Mouse (Mus musculus) hindlimb bud, embryonic 11.5 days (tissue): ENCODE data around the gene Ngef.

Experiments used
- DNase-seq: peaks from one replicate; pipeline ENCODE4 v3.0.0-alpha.2; 2012; ENCODE audit warnings: low read depth, low spot score; ENCODE audit errors: extremely low spot score

Gene Ngef

DNA sequence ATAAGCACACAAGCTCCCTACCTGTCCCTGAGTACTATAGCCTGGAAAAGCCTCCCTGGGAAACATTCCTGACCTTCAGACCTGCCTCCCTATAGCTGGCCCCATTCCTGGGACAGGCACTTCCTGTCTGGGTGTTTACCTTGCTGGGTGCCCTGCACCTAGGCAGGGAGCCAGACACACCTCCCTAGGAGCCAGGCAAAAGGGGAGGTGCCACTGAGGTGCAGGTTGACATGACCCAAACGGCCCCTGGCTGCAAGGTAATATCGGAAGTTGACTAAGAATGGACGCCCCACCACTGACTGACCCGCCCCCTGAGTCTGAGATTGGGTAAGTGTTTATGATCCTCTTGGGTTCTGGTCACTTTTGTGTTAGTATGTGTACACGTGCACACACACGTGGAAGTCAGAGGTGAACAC, at the start of gene Ngef:
Gene Ngef (minus strand): TSS at position 71 of the 416 bp plus-strand sequence.
- no peak for DNase-seq

DNA sequence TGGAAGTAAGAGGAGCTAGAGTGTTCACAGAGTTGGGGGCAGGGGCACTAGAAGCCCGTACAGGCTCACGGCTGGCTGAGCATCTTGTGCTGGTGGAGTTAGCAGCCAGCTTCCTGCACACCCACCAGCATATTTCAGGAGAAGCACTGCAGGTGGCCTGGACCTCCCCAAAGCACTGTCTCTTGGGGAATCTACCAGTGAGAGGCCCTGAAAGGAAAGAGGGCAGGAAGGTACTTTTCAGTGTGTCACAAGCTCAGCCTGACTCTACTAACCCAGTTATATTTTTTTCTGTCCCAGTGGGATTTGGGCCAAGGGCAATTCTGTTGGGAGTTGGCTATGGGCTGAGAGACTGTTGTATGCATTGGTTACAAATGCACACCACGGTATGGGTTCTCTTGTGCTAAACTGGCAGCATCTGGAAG, 48.2 kb upstream of the Ngef start:
- no peak for DNase-seq

DNA sequence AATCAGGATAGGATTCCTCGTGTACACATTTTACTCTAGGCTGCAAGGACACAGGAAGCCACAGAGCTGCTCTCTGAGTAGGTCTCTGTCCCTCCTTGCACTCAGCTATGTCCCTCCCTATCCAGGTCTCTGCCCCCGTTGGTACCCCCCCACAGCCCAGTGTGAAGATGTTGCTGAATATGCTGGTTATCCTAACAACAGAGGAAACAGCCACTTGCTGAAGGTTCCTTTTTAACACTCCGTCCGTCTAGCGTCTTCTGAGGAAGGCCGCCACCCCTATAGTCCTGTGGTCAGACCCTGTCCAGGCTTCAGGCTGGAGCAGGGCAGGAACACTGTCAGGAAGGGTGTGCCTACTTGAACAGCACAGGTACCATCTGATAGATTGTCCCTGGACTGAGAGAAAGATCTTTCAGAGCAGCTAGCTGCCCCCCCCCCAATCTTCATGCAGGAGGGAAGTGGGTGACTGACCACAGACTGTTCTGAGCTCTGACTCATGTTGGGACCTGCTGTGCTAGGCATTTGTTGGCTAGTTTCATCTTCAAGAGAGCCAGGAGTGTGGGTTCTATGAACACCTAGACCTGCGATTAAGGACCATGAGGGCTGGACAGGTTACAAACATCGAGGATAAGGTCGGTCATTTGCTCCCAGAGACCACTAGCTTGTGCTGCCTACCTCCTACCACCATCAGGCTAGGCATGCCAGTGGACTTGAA, 47.6 kb upstream of the Ngef start:
- DNase-seq = no peak

DNA sequence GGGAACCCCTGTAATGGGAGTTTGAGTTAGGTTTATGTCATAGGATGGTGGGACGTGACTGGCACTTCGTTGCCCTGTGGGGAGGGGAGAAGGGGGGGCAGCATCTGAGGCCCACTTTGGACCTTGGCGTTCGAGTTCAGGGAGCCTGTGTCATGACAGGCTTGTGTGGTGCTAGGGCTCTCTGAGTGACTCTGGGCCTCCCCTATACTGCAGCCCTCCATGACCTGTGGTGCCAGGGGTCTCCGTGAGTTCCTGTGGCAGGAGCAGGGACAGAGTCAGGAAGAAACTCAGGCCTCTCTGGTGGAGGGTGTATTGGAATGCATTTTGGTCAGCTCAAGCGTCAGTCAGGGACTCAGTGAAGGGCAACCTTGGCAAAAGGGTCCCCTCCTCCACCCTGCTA, 47.0 kb upstream of the Ngef start:
- no peak for DNase-seq

DNA sequence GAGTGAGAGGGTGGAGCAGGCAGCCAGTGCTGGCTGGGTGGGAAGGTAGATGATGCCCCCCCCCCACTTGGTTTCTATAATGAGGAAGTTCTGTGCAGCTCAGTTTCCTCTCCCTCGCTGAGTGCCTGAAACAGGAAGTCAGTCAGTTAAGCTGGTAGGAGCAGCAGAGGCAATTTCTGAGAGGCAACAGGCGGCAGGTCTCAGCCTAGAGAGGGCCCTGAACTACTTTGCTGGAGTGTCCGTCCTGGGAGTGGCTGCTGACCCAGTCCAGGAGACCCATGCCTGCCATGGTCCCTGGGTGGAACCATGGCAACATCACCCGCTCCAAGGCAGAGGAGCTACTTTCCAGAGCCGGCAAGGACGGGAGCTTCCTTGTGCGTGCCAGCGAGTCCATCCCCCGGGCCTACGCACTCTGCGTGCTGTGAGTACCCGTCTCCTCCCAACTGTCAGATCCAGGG, 46.6 kb upstream of the Ngef start, which contains the start of gene Inpp5d:
Gene Inpp5d (plus strand): TSS at position 102 of the 458 bp plus-strand sequence.
- DNase-seq = no peak

DNA sequence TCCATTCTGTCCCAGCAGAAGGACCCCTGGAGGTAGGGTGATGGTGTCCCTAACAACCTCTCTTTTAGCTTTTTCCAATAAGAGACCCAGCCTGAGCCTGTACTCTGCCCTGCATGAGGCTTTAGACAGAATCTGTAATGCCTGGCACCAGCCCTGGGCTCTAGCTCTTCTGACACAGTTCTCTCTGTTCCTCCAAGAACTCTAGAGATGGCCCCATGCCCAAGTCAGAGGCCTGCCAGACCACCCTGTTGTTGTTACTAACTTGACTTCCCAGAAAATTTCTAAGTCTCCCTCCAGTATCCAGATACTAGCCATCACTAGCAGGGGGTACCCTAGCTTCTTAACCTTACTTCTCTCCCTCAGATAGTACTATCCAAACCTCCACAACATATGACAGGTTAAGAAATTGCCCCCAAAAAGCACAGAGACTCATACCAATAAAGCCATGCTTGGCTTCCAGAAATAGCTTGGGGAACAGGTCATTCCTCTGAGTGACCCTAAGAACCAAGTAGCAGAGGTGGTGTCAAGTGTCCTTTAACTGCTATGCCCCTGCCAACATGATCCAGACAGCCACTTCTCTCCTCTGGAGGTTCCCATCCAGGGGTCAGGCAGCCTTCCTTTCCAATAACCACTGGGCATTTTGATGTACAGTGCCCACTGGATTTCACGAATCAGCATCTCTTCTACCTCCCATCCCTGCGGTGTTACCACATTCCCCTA, 41.1 kb upstream of the Ngef start:
- no peak for DNase-seq

DNA sequence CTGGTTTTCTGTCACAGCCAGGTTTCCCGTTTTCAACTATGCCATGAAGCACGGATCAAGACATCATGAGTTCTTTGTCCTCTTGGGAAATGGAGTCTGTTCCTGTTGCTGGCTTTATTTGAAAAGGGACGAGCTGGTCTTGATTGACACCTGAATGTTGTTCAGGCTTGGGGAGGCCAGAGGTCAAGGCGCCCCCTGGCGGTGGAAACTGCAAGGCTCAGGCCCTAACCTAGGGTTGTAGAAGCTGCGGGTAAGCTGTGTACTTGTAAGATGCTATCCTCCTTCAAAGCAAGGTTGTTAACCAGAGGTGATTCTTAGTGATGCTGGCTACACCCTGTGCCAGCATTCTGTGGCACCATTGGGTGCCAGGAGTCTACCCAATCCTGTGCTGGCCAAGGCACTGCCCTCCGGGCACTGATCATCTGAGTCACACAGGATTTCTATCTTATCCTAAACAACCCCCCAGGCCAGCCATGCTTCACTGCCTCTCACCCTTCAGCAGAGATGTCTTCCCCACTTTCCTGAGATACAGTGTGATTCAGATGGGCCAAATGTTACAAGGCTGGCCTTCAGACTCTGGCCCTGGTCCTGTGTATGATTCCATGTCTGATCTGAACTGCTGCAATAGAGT, 34.9 kb upstream of the Ngef start:
- DNase-seq = peak; percentile 8

DNA sequence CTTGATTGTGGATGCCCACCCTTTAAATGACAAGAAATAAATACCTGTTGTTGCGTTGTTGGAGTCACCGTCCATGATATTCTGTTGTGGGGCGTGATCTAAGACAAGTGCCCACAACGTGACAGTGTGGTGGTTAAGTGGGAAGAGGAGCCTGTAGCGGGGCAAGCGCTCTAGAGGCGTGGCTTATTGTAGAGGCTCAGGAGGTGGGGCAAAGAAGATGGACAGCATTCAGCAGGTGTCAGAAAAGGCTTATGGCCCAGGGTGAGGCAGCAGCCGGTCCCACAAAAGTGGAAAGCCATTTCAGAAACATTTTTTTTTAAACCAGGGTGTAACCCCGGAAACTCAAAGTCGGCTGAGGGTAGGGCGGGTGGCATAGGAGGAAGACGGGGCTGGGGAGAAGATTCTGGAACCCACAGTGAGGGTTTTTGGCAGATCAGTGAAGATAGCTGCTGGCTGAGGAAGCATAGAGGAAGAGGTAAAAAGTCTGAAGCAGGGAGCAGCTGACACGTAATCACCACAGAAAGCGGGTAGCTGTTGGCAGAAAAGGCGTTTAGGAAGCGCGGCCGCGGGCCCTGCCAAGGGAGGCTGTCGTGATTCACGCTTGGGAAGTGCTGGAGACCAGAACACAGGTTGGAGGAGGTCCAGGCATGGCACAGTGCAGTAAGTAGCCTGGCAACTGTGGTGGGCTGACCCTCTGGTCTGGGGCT, 33.9 kb upstream of the Ngef start:
- DNase-seq = no peak

DNA sequence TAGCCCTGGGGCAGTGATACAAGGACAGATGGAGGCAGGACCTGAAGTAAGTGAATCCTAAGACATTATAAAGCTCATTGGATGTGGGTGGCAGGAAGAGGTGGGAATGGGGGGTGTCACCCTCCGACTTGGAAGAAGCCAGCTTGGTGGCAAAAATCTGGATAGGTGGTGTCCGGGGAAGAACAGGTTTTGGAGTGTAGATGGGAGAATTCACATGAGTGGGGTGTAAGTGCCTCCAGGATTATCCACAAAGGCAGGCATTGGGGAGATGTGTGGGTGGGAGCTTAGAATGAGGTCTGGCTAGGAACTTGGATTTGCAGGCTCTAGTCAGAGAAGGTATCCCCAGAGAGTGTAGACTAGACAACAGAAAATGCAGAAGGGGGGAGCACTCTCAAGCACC, 31.6 kb upstream of the Ngef start:
- DNase-seq = no peak

DNA sequence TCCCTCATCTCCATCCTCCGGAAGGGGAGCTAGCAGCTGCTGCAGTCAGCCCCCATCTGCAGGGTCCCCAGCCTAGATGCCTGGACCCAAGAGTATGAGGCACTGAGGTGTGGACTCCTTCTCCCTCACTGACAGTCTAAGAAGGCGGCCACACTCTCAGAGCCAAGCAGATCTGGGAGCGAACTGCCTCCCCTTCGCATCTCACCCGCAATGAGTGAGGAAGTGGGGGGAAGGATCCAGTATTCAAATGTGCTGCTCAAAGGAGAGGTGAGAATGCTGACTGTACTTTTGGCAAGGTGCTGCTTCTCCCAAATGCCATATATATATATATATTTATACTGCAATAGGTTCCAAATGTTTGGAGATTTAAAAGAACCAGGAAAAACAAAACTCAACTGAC, 29.7 kb upstream of the Ngef start:
- no peak for DNase-seq

DNA sequence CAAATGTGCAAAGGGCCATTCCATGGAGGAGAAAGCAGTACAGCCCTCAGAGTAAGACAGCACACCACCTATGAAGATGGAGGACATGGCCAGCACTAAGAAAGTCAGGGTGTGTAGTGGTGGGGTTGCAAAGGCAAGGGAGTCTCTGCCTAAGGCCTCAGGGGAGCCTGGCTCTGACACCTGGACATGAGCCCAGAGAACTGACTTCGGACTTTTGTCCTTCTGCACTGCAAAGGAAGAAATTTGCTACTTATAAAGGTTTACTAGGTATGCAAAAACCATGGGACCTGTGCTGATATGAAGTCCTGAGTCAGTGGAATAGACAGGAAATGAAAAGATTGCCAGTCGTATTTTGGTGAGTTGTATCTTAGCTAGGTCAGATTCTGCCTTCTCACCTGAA, 28.1 kb upstream of the Ngef start:
- no peak for DNase-seq

DNA sequence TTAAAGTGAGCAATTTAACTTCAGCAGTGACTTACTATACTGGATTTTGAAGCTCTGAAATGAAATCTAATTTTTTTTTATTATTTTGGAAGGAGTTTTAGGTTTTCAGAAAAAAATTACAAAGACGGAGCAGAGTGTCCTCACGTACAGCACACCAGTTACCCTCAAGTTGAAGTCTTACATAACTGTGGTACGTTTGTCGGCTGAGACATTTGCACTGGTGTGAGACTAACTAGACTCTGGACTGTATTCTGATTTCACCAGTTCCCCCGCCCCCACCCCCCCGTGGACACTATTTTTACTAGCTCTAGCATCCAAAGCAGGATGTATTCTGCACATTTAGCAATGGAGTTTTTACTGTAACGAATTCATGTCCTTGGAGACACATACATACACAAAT, 26.9 kb upstream of the Ngef start:
- DNase-seq = no peak

DNA sequence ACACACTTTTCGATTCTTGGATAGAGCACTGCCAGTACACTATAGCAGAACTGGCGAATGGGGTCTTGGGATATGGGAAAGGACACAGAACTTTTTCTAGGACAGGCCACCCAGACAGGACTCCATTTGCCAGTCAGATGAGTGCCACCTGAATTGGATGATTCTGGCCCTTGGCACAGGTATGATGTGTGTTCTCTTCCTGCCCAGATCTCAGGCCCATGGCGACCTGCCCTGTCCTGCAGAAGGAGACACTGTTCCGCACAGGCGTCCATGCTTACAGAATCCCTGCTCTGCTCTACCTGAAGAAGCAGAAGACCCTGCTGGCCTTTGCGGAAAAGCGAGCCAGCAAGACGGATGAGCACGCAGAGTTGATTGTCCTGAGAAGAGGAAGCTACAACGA, 21.0 kb upstream of the Ngef start:
- no peak for DNase-seq

DNA sequence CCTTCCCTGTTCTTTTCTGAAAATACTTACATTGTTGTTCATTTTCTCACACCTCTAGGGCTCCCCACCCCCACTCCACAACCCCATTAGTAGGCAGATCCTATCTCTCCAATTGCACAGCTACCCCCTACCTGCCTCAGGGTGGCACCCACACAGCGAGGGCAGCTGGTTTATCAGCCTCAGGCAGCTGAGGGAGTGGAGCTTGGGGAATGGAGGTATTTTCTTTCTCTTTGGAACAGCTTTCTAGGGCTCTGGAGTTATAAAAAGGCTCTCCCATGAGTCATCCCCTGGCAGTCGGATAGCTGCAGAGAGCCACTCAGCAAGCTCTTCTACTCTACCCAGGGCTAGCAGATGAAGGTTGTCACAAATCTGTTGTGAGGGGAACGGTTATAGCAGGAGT, 20.6 kb upstream of the Ngef start:
- no peak for DNase-seq

DNA sequence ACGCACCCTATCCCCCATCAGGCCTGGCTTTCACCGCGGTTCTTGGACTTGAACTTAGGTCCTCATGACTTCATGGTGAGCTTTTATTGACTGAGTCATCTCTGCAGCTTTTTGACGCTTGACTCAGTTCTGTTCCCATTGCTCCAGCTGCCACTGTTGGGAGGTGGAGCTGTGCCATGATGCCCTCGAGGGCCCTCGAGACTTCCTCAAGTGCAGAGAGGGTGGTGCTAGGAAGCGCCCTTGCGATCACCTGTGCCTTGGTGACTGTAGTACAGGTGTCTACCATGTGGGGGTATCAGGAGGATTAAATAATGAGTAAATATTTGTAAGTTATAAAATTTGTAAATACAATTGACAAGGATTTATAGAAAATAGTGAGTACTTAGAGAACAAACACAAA, 16.3 kb upstream of the Ngef start:
- DNase-seq = no peak

DNA sequence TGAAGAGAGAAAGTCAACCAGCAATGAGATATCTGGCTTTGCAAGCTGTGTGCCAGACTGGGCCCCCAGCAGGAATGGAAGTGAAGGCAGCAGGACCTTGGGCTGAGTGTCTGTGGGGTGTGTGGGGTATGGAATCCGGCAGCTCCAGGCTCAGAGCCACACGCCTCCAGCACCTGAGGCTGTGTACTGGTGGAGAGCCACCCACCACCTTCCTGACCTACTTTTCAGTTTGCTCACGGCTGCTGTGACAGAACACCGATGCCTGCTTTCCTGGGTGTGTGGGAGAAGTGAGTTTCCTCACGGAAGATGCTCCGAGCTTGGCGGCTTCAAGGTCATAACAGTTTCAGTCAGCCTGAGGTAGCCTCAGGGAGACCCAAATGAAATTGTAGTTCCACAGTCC, 15.5 kb upstream of the Ngef start:
- DNase-seq = no peak

DNA sequence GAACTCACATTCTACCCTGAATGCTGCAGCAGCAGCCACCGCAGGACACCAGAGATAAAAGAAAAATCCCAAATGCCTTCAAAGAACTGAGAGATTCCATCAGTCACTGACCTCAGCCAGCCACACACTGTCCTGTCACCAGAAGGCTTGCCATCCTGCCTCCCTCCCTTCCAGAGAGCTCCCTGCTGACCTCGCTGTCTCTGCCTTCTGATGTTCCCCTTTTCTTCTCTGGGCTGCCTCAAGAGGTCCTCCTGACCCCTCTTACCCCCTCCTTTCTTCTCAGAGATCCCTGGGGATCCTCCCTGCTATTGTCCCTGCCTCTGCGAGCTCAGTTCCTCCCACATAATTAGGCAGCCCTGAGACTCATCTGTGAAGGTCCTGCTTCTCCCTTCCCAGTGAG, 7.2 kb upstream of the Ngef start:
- DNase-seq = no peak

DNA sequence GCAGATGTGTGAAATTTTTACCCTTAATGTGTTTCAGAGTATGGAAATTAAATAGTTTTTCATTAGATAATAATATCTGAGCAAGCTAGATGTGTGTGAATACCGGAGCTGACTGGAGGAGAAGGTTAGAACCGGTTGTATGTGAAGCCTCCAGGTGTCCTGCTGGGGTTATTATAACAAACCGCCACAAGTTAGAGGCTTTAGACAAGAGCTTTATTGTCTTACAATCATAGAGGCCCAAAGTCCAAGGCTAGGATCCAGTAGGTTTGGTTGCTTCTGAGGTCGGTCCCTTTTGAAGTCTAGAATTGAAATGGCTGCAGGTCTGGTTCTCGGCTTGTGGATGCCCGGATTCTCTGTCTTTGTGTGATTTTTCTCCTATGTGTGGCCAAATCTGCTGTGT, 5.3 kb upstream of the Ngef start:
- DNase-seq = no peak

DNA sequence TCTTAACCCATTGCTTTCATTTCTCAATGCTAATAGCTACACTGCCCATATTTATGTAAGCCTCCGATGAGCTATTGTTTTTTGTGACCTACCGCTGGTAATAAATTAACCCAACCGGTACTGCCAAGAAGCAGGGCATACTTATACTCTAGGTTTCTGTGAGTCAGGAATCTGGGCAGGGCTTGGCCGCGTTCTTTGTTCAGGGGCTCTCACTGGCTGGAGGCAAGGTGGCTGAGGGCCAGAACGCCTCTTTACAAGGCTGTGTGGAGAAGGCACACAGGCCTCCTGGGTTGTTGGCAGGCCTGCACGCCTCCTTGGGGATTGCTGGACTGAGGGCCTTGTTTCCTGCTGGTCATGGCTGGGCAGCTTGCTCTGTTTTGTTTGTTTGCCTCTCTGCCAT, 1.1 kb upstream of the Ngef start:
- no peak for DNase-seq

DNA sequence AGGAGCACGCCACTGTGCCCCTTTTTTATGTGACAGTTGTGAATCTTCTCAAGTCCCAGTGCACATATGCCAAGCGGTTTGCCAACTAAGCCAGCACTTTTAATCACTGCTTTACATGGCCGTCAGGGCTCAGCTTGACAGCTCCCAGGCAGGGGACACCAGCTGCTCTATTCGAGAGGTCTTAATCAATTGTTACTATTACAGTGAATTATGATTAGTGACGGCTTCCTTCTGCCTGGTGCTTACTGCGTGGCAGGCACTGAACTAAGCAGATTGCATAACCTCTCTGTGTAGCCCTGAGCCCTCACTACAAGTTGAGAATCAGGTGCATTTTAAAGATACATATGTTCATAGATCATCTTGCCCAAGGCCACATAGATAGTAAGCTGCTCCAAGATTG, 683 bp upstream of the Ngef start:
- DNase-seq = no peak

DNA sequence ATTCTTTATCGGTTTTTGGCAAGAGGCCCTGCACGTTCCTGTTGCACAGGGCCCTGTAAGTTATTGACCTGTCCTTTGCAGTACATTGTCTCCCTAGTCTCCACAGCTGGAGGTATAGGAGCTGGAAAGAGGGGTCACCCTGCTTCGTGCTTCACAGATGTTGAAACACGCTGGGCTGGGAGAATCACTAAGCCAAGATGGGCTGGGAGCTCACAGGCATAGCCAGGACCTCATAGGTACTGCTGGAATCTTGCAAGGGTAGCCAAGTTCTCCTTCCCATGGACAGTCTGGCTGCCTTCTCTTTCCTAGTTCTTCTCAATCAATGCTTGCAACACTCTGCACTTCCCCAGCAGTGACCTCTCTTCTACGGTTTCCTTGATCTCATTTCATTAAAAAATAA, 409 bp downstream of the Ngef start:
- DNase-seq = no peak

DNA sequence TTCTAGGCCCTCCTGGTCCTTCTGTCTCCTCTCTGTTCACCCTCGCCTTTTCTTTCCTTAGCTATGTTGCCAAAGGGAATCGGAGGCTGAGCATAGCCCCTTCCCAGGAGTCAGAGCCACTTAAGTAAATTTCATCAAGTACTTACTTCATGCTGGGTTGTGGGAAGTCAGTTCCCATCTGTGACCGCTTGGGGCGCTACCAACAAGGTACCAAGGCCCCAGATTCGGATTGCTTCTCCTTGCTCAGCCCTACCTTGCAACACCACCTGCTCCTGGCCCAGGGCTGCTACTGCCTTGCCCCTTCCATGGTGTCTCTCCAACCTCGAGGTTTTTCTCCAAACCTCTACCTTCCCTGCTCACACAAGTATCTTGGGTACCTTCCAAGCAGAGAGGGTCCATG, 5.3 kb downstream of the Ngef start:
- DNase-seq = no peak
